Mouse (Mus musculus) cortical plate, adult 2 months (tissue): Measurements from ENCODE around the gene Tarbp1.

ENCODE experiments used
- CTCF ChIP-seq: fragments of 200-500 bp; IDR thresholded peaks from 2 replicates; pipeline ENCODE4 v1.5.1; 2011; ENCODE audit warnings: mild to moderate bottlenecking, control low read depth, low read length; ENCODE audit not compliant: insufficient read depth; ENCODE audit errors: extremely low read depth
- POLR2A ChIP-seq: fragments of 200-500 bp; IDR thresholded peaks from 2 replicates; pipeline ENCODE4 v1.6.1; 2011; ENCODE audit warnings: mild to moderate bottlenecking, low read length, control low read depth; ENCODE audit not compliant: insufficient read depth; ENCODE audit errors: extremely low read depth

GRCm38 (mm10) chr8:126395386-126395785 lies 79.5 kb downstream of the Tarbp1 start:
- TF ChIP-seq POLR2A: no peak
- TF ChIP-seq CTCF: no peak
